Mouse (Mus musculus) liver, adult (tissue): ENCODE results near the gene Naa10.

Experiments used
- GATA4 ChIP-seq: IDR thresholded peaks from 2 replicates; pipeline ENCODE4 v1.6.1; 2014; ENCODE audit warnings: mild to moderate bottlenecking, low read length; ENCODE audit not compliant: insufficient replicate concordance

The Naa10 gene

DNA sequence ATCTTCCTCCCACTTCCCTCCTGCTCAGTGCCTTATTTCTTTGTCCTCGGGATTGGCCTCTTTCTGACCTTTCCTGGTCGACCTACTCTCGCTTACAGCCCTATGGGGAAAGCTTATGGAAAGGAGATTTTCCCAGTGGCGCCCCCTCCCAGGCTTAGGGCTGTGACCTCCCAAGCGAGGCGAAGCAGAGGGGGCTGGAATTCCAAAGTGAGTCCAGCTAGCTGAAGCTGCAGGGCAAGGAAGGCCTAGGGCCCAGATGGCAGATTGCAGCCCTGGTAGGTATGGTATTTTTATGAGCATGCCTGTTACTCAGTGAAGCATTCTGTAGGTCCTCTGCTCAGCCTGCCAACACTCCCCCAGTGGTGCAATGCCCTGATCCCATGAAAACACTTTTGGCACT lies 40.3 kb downstream of the Naa10 start:
- no peak for TF ChIP-seq GATA4

DNA sequence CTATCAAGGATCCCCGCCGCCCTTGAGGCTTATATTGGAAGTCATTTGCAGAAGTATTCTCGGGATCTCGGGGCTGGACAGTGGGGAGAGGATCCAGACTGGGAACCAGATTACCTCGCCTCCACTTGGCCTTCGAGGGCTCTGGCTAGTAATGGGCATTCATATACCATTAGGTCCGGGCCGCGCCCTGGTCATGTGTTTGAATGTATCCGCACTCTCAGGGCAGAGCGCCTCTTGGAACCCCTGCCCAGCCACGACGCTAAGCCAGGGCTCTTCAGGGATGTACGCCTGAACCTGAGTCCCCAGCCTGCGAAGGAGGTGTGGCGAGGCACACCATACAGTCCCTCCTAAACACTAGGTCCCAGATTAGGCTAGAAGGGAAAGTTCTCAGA lies 40.7 kb downstream of the Naa10 start:
- TF ChIP-seq GATA4, result no peak

DNA sequence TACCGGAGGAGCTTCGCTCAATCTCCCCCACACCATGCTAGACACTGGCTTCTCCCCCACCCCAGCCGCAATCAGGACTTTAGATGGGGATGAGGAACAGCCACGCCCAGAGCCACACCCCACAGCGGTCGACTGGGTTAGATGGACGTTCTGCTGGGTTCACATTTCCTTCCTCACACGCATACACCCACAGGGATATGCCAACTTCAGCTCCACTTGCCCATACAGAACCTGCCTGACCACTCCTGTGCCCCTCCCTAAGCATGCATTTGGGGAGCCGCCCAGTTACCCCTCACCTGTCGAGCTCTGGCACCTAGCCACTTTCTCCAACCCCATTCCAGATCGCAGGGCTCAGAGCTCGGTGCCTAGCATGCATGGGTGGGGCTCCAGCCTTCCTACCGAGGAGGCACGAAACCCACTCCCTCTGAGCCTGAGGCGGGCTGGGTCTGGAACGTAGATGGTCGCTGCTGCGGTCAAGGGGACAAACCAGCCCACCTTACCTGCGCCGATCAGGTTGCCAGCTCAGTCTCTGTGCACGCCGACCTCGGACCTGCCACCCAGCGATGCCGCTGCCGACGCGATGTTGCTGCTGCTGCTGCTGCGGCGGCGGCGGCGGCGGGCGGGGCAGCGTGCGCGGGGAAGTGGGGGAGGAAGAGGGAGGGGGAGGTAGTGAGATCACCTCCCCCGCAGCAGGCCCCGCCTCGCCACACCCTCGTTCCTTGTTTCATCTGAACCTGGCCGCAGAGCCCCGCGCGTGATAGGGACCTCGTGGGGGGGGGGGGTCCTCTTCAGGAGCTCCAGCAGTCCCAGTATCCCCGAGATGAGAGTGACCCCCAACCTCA lies 41.3 kb downstream of the Naa10 start:
- TF ChIP-seq GATA4, result no peak

DNA sequence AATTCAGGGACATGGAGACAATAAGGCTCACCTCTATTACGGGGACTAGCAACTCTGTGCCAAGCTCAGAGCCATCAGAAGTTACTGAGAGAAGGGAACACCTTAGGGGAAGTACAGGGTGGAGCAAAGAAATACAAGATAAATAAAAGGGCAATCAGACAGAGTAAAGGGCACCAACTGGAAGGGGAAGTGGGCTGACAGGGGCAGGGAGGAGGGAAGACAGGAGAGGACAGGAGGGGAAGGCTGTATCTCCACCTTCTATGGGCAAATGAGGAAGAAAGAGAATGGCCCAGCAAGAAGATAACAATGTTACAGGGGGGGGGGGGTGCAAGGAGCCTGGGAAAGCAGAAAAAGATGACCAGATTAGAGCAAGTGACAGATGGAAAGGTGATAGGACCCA lies 44.7 kb downstream of the Naa10 start:
- no peak for TF ChIP-seq GATA4

DNA sequence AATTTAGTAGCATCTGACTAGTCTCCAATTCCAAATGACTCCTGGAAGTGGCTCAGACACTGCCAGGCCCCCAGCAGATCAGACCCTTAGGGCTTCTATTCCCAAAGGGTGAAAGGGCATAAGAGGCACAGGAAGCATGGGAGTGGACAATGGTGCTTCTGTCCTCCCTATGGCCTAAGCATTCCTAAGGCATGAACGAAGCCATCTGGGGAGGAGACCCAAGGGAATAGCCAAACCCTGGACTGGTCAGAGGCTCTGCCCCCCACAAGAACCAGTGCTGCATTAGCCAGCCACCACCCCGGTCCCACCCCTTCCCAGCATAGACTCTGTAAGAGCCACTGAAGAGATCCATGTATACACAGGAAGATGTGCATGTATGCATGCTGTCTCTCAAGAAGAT lies 45.9 kb downstream of the Naa10 start:
- TF ChIP-seq GATA4, result no peak

DNA sequence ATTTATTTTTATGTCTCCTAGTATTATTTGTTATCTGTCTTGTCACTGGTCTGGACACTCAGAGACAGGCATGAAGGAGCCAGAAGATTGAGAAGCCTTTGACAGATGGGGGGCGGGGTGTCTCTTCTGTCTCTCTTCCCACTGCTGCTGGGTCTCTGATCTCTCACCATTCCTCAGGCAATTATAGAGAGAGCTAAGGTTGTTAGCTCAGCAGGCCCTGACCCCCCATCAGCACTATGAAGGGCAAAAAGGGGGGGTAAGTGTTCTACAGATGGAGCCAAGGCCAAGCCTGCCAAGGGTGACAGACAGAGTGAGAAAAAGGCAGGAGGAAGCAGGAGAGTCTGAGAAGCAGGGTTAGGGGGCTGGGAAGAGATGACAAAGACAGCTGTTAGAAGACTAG lies 49.8 kb downstream of the Naa10 start:
- TF ChIP-seq GATA4, result no peak

DNA sequence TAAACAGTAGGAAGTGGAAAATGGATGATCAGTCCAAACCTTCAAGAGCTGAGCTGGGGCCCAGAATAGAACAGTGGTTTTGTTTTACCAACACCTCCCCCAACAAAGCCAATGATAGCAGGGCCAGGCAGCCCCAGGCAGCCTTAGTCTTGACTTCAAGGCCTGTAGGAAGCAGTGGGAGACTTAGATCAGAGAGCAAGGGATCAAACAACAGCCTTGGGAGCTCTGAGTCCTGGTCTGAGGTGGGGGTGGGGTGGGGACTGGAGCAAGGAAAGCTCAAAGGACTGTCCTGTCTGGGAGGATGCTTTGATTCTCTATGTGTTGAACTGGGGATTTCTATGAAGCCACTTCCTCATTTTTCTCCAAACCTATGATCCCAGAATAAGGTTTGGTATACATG lies 50.3 kb downstream of the Naa10 start:
- no peak for TF ChIP-seq GATA4

DNA sequence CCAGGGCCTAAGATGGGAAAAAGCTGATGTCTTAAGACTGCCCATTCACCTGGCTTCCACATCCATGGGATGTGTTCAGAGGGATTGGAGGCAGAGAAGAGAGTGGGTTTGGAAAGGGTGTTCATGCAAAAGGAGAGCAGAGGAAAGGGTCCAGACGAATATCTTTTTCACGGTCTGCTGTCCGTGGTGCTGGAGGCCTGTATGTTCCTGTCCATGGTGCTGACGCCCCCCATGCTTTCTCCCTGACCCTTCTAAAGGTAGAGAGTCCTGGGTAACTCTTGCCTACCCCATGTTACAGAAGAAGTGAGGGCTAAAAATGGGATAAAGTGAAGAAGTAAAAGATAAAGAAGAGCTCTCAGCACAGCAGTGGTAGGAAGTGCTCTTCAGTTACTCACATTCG lies 52.4 kb downstream of the Naa10 start:
- TF ChIP-seq GATA4, result no peak

DNA sequence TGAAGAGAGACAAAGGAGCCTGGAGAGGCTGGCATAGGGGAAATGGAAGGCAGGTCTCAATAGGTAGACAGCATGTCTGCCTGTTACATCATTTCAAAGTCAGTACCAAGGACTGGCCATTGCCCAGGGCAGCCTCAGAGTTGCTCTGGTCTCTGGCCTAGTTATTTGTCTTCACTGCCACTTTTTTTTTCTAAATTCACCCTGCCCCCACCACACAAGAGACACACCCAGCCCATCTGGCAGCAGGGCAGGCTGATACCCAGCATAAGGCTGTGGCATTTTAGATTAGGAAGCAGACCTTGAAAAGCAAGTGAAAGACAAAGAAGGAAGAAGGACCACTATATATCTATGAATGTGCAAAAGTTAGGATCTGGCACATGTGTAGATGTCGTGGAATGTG lies 53.9 kb downstream of the Naa10 start:
- TF ChIP-seq GATA4, result no peak

DNA sequence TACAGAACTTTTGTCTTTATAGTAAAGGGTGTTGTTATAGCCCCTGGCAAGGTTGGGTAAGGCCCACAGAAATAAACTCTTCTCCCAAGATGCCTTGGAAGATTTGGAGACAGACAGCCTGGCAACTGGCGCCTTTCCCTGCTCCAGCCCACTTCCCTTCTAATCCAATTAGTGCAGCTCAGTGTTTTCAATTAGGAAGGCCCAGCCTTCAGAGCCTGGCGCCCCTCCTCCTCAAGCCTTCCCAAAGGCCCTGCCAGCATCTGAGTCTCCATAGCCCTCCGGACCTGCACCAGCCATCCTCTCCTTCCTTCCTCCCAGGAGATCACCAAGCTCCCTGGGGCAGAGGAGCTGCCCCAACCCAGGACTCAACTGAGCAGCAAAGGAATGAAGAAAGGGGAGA lies 54.5 kb downstream of the Naa10 start:
- no peak for TF ChIP-seq GATA4
